Mouse (Mus musculus) E14TG2a.4 (cell line): ENCODE measurements around the gene Mrtfa.

Source experiments
- CTCF ChIP-seq: conservative IDR thresholded peaks from 2 replicates; pipeline ENCODE4 v1.5.1; 2014; ENCODE audit warnings: low read length
- NANOG ChIP-seq: IDR thresholded peaks from 2 replicates; pipeline ENCODE4 v1.6.1; 2014; ENCODE audit warnings: borderline replicate concordance, low read length, mixed read lengths
- POU5F1 ChIP-seq: IDR thresholded peaks from 2 replicates; pipeline ENCODE4 v1.6.1; 2014; ENCODE audit warnings: low read length, borderline replicate concordance

GRCm38 (mm10) chr15:81192858-81193257 lies 2.3 kb upstream of the Mrtfa start:
- TF ChIP-seq CTCF (no peak), NANOG (no peak), POU5F1 (no peak)
